Mouse (Mus musculus) erythroid progenitor cell, adult 5-6 weeks (primary cell): ENCODE measurements around the gene Cyp2j6. TPM values are rescaled to one million over a fixed set of nuclear protein-coding genes. Genes with fewer than 3 reads are reported as not detected.
A peak's percentile ranks its signal among the peaks of the same experiment; 100 is the strongest.
"Not testable (repeated sequence)": the region's sequence is repeated elsewhere in the genome, so short reads cannot be mapped to it uniquely, and the experiment has no call there.

ENCODE experiments used
- ATAC-seq: replicated peaks from 2 replicates; pipeline ENCODE4 v1.8.0; 2016; ENCODE audit warnings: moderate number of reproducible peaks, mild to moderate bottlenecking, moderate TSS enrichment, inconsistent platforms; ENCODE audit not compliant: poor library complexity, low FRiP score, severe bottlenecking
- total RNA-seq, 2 experiments: library from RNA; stranded (forward) in 1 of 2; stranded (reverse) in 1 of 2; fragments of 150-400 nt in 1 of 2; fragments of 186-747, 209-891 nt in 1 of 2; gene quantifications; 2 replicates each; pipeline versions ENCODE4 v1.2.3 to v1.2.4; 2015 to 2017; ENCODE audit warnings: low replicate concordance in 2 of 2

Cyp2j6 gene
- total RNA-seq (2015; ENCODE audit: low replicate concordance) (not detected in 2 replicates), total RNA-seq (2017; ENCODE audit: low replicate concordance) (0.08 TPM in 1 of 2 replicates, not detected in the other)

GRCm38 (mm10) chr4:96553133-96553819, at the start of gene Cyp2j6:
Gene Cyp2j6, minus strand, starts transcription at chr4:96553661.
- ATAC-seq: no peak

GRCm38 (mm10) chr4:96591791-96592150, 38.3 kb upstream of the Cyp2j6 start:
- ATAC-seq: no peak

GRCm38 (mm10) chr4:96590911-96591790, 37.7 kb upstream of the Cyp2j6 start, which contains the start of gene Cyp2j9:
Gene Cyp2j9, minus strand, starts transcription at chr4:96591578.
- 0 out of 2 replicates have a peak, but pooled peaks have one; percentile 25 for ATAC-seq

GRCm38 (mm10) chr4:96581425-96582088, 28.1 kb upstream of the Cyp2j6 start:
- no peak for ATAC-seq

GRCm38 (mm10) chr4:96580351-96580750, 26.9 kb upstream of the Cyp2j6 start:
- ATAC-seq: not testable (repeated sequence)

GRCm38 (mm10) chr4:96569442-96569841, 16.0 kb upstream of the Cyp2j6 start:
- ATAC-seq: no peak

- no peak for ATAC-seq
Observed at GRCm38 (mm10) chr4:96567988-96568387, 14.5 kb upstream of the Cyp2j6 start.

GRCm38 (mm10) chr4:96565808-96566207, 12.3 kb upstream of the Cyp2j6 start:
- no peak for ATAC-seq

GRCm38 (mm10) chr4:96560464-96560863, 7.0 kb upstream of the Cyp2j6 start:
- no peak for ATAC-seq

GRCm38 (mm10) chr4:96559781-96560180, 6.3 kb upstream of the Cyp2j6 start:
- no peak for ATAC-seq

- ATAC-seq: no peak
Observed at GRCm38 (mm10) chr4:96551619-96552018, 1.8 kb downstream of the Cyp2j6 start.

GRCm38 (mm10) chr4:96545976-96546375, 7.5 kb downstream of the Cyp2j6 start:
- no peak for ATAC-seq

- no peak for ATAC-seq
Observed at GRCm38 (mm10) chr4:96525772-96526171, 27.7 kb downstream of the Cyp2j6 start.

GRCm38 (mm10) chr4:96522256-96522655, 31.2 kb downstream of the Cyp2j6 start:
- no peak for ATAC-seq

- ATAC-seq: no peak
Observed at GRCm38 (mm10) chr4:96510083-96510482, 43.4 kb downstream of the Cyp2j6 start.

- ATAC-seq: no peak
Observed at GRCm38 (mm10) chr4:96507286-96507685, 46.2 kb downstream of the Cyp2j6 start, which contains the start of gene Cyp2j8. Gene Cyp2j8, minus strand, starts transcription at chr4:96507386.
